Mouse (Mus musculus): ENCODE measurements around the gene Wtap.
"Not testable (repeated sequence)": the region's sequence is repeated elsewhere in the genome, so short reads cannot be mapped to it uniquely, and the experiment has no call there.

Gene Wtap

DNA sequence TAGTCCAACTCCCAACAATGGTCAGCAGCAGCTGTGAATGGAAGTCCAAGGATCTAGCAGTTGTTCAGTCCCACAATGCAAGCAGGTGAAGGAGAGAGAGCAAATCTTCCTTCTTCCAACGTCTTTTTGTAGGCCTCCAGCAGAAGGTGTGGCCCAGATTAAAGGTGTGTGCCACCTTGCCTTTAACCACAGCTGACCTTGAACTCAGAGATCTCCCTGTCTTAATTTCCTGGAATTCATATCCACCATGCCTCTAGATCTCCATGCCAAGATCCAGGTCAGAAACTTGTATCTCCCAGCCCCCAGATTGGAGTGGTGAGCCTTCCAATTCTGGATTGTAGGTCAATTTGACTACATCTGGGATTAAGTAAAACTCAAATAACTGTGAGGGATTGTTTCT, at the start of gene Wtap:
Gene Wtap, minus strand, starts transcription at position 101 of the 400 bp plus-strand sequence.
- no peak for DNase-seq (ENCODE audit: low read depth, low spot score)

GRCm38 (mm10) chr17:13036627-13037192, 42.7 kb upstream of the Wtap start:
- not testable (repeated sequence) for DNase-seq (ENCODE audit: low read depth, low spot score)

- no peak for DNase-seq (ENCODE audit: low read depth, low spot score)
Measured at GRCm38 (mm10) chr17:13013316-13013715, 19.3 kb upstream of the Wtap start.

- no peak for DNase-seq (ENCODE audit: low read depth, low spot score)
Measured at GRCm38 (mm10) chr17:13009887-13010286, 15.9 kb upstream of the Wtap start.

DNA sequence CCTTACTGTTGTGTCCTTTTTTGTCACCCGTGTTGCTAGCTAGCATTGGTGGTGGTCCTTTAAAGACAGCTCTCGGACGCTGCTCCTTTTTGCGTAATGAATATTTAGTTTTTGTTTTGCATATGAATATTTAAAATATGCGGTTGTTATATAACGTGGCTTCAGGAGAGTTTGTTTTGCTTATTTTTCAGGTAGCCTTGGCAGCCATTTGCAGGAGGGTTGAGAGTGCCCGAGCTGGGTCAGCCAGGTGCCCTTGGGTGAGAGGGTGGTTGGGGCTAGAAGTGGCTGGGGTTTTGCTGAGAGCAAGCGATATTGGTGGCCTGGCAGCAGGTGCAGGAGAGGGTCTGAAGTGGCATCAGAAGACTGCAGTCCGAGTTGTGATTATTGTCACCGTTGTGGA, 14.6 kb upstream of the Wtap start:
- no peak for DNase-seq (ENCODE audit: low read depth, low spot score)

DNA sequence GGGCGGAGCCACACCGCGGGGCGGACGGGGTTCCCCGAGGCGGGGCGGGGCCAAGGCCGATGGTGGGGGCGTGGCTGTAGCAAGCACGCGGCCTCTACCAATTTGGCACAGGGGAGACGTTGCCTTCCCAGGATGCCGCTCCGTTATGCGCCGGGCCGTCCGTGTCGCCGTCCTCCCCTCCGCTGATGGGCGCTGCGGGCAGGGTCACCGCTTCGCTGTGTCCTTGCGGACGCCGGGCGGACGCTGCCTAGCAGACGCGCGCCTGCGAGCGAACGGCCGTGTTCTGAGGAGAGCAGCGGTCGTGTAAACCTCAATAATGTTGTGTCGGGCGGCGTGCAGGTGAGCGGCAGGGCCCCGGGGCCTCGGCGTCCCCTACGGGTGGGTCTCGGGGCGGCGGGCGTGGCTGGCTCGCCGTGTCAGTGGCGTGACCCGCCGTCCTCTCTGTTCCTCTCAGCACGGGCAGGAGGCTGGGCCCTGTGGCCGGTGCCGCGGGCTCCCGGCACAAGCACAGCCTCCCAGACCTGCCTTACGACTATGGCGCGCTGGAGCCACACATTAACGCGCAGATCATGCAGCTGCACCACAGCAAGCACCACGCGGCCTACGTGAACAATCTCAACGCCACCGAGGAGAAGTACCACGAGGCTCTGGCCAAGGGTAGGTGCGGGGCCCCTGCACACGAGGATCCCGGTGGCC, 13.9 kb upstream of the Wtap start:
- peak; percentile 93 for DNase-seq (ENCODE audit: low read depth, low spot score)

DNA sequence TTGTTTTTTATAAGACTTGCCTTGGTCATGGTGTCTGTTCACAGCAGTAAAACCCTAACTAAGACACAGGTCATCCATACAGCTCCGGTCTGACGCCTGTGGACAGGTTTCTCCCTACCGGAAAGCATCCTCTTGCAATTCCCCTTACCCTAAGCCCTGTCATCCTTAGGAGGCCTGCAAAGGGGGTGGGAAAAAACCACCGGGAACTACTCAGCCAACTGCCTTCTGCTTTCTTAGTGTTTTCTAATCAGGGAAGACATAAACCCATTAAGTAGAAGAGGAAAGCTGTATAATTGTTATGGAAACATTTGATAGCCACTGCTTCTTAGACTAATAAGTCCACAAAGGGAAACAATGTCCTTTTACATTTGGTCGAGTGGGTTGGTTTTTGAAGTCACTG, 13.0 kb upstream of the Wtap start:
- DNase-seq (ENCODE audit: low read depth, low spot score) = no peak

GRCm38 (mm10) chr17:13006546-13006945, 12.6 kb upstream of the Wtap start, which contains the start of gene Sod2:
Sod2 (plus strand) TSS chr17:13006846.
- DNase-seq (ENCODE audit: low read depth, low spot score) = not testable (repeated sequence)

DNA sequence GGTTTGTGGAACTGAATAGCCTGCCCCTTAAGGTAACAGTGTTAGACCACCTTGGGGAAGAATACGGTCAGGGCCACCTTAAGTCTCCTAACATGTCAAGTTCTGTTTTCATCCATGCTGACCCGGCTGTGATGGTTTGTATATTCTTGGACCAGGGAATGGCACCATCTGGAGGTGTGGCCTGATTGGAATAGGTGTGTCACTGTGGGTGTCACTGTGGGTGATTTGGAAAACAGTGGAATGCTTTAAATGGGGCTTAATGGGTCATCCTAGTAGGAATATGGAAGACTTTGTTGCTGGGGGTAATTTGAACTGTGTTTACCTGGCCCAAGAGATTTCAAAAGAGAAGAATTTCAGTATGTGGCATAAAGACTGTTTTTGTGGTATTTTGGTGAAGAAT, 10.5 kb upstream of the Wtap start:
- not testable (repeated sequence) for DNase-seq (ENCODE audit: low read depth, low spot score)

- DNase-seq (ENCODE audit: low read depth, low spot score) = not testable (repeated sequence)
Measured at GRCm38 (mm10) chr17:13002243-13002642, 8.3 kb upstream of the Wtap start.

GRCm38 (mm10) chr17:12999069-12999468, 5.1 kb upstream of the Wtap start:
- DNase-seq (ENCODE audit: low read depth, low spot score) = no peak

DNA sequence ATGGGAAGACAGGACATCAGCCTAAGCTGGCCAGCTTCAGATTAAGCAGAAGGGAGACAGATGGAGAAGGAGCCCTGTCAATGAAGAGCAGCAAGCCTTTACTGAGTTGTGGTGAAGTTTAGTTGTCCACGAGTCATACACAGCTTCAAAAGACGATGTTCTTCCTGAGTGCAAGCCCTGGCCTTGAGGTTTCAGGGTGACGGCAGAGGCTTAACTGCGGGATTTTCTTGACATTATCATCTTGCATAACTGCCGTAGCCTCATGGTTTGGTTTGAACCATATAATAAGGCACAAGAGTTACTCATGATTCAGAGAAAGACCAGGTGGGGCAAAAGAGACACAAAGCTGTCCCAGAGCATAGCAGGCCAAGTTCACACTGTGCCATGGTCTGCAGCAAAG, 3.9 kb upstream of the Wtap start:
- DNase-seq (ENCODE audit: low read depth, low spot score) = no peak

DNA sequence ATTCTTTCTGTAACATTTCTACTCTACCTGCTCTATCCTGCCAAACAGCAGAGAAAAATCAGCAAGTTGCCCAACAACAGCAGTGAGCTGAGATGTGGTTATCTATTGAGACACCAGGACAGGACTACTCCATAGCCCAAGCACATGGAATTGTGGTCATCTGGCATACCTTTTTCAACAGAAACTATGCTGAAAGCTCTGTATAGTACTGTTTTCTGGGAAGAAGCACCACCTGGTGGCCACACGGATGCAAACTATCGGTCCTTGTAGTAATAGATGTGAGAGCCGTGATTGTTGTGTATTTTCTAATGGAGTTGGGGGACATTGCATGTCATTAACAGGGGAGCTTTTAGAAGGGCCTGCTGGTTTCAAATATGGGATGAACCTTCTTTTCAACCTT, 2.4 kb upstream of the Wtap start:
- no peak for DNase-seq (ENCODE audit: low read depth, low spot score)

DNA sequence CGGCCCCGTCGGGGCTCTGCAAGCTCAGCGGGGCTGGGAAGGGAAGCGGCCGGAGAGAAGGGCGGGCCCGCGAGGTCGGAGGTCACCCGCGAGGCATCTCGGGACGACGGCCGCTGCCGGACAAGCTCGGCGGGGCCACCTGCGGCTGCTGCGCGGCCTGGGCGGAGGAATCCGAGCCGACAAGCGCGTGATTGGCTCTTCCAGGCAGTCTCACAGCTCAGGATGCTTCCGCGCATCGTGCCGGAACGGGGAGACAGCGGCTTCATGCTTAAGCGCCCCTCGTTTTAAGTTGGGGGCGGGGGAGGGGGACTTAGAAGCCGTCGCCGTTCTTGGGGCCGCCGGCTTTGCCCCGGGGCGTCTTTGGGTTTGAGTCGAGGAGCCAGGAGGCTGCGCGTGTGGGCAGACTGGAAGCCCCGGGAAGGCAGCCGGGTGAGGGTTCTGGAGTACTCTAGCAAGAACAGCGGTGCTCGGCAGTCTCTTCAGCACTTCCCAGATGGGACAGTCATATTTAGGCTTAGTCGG, 1.4 kb downstream of the Wtap start:
- peak; percentile 90 for DNase-seq (ENCODE audit: low read depth, low spot score)

- peak; percentile 64 for DNase-seq (ENCODE audit: low read depth, low spot score)
Measured at GRCm38 (mm10) chr17:12991635-12992358, 2.2 kb downstream of the Wtap start.

GRCm38 (mm10) chr17:12991194-12991634, 2.8 kb downstream of the Wtap start:
- no peak for DNase-seq (ENCODE audit: low read depth, low spot score)

DNA sequence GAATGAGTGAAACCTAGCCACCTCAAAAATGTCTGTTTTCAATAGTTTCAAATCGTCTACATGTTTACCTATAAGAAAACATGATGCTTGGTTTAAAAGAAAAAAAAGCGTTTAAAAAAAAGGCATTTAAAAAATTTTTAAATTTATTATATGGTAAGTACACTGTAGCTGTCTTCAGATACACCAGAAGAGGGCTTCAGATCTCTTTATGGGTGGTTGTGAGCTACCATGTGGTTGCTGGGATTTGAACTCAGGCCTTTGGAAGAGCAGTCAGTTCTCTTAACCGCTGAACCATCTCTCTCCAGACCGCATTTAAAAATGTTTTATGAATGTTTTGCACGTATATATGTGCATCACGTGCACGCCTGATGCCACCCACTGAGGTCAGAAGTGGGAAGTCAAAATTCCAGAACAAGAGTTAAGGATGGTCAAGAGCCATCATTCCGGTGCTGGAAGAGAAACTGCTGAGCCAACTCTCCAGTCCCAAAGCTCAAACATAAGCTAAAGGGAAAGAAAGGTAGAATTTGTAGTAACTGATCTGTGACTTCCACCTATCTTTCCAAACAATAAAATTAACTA, 3.3 kb downstream of the Wtap start:
- no peak for DNase-seq (ENCODE audit: low read depth, low spot score)

- DNase-seq (ENCODE audit: low read depth, low spot score) = not testable (repeated sequence)
Measured at GRCm38 (mm10) chr17:12988096-12988495, 5.9 kb downstream of the Wtap start.

- DNase-seq (ENCODE audit: low read depth, low spot score) = no peak
Measured at GRCm38 (mm10) chr17:12983988-12984387, 10.0 kb downstream of the Wtap start.

- no peak for DNase-seq (ENCODE audit: low read depth, low spot score)
Measured at GRCm38 (mm10) chr17:12978546-12978945, 15.4 kb downstream of the Wtap start.

GRCm38 (mm10) chr17:12973851-12974250, 20.1 kb downstream of the Wtap start:
- DNase-seq (ENCODE audit: low read depth, low spot score) = no peak

- DNase-seq (ENCODE audit: low read depth, low spot score) = no peak
Measured at GRCm38 (mm10) chr17:12967173-12967572, 26.8 kb downstream of the Wtap start.
